Mouse (Mus musculus): ENCODE measurements around the gene Aqp6. TPM values are rescaled to one million over a fixed set of nuclear protein-coding genes. Genes with fewer than 3 reads are reported as not detected.
A peak's percentile ranks its signal among the peaks of the same experiment; 100 is the strongest.

Aqp6 gene
- polyA plus RNA-seq (2012; ENCODE audit: insufficient read depth, low replicate concordance), result not detected in 2 replicates

GRCm38 (mm10) chr15:99600986-99601822, at the start of gene Aqp6:
Aqp6 (plus strand) TSS chr15:99601400.
- peaks cover 3% of the 10 kb centered on the region; the same call in 1 of the 2 replicates for H3K4me1 ChIP-seq
- TF ChIP-seq GATA1 (IDR thresholded peaks at IDR 0.05; ENCODE audit: borderline replicate concordance, low read length) (no peak), FLI1 (IDR thresholded peaks at IDR 0.05; ENCODE audit: low read length) (no peak)
- no peaks in the 10 kb centered on the region for H3K9me3 ChIP-seq
- H3K36me3 ChIP-seq (replicated peaks; ENCODE audit: low read length), result no peaks in the 10 kb centered on the region
- H3K27me3 ChIP-seq (replicated peaks), result peaks cover 90% of the 10 kb centered on the region
- no peak within 1 kb of the TSS for H3K4me3 ChIP-seq (replicated peaks)

DNA sequence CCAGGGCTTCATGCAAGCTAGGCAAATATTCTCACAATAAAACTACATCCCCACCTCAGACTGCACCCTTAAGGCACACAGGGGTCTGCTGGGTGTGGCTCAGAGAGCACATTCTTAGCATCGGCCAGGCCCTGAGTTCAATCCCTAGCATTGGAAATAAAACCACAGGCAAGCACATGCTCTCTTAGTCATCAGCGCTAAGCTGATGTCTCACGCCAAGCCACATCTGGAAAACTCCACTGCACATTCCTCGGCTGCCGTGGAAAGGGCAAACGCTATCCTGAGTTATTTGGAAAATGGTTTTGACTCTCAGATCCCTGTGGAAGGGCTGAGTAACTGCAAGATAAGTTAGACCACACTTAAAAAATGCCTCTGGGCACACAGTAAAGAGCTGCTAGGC, 47.4 kb upstream of the Aqp6 start:
- Histone ChIP-seq H3K27me3 (replicated peaks) (peaks cover 41% of the 10 kb centered on the region), H3K9me3 (0 out of 2 replicates have a peak, but pooled peaks cover 3% of the 10 kb centered on the region), H3K36me3 (replicated peaks; ENCODE audit: low read length) (no peaks in the 10 kb centered on the region), H3K4me1 (no peaks in the 10 kb centered on the region), H3K4me3 (replicated peaks) (no peak overlapping the region)
- TF ChIP-seq GATA1 (IDR thresholded peaks at IDR 0.05; ENCODE audit: borderline replicate concordance, low read length) (no peak), FLI1 (IDR thresholded peaks at IDR 0.05; ENCODE audit: low read length) (no peak)

DNA sequence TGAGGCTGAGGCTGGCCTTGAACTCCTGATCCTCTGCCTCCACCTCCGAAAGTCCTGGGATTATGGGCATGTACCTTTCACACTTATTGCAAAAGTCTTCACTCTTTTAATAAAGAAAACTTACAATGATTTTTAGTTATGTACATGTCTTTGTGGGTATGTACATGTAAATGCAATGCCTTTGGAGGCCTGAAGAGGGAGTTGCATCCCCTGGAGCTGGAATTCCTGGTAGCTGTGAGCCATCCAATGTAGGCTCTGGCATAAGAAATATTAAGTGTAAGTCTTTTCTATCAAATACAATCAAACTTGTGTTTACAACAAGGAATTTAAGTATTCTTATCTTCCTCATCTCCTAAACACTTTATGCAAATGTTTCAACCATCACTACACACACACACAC, 42.3 kb upstream of the Aqp6 start:
- 0 out of 2 replicates have a peak, but pooled peaks cover 3% of the 10 kb centered on the region for H3K9me3 ChIP-seq
- no peak for TF ChIP-seq FLI1 (IDR thresholded peaks at IDR 0.05; ENCODE audit: low read length)
- TF ChIP-seq GATA1 (IDR thresholded peaks at IDR 0.05; ENCODE audit: borderline replicate concordance, low read length), result no peak
- H3K27me3 ChIP-seq (replicated peaks), result peaks cover 58% of the 10 kb centered on the region

DNA sequence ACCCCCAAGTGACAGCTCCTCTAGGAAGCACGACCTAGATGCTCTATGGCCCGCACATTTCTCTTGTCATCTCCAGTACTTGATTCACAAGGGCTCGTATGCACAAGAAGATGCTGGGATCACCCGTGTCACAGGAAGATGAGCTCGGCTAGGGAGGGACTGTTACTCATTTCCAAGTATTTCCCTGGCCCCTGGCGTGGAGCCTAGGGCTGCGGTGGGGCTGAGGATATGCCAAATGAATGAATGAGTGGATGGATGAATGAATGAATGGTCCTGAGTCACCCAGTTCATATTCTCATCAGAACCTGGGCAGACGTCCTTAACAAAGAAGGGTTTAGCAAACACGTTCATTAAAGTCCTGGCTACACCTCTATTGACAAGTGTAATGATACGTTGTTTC, 41.0 kb upstream of the Aqp6 start:
- no peaks in the 10 kb centered on the region for H3K4me1 ChIP-seq
- peaks cover 61% of the 10 kb centered on the region for H3K27me3 ChIP-seq (replicated peaks)
- no peak overlapping the region for H3K4me3 ChIP-seq (replicated peaks)
- no peaks in the 10 kb centered on the region for H3K36me3 ChIP-seq (replicated peaks; ENCODE audit: low read length)
- TF ChIP-seq GATA1 (IDR thresholded peaks at IDR 0.05; ENCODE audit: borderline replicate concordance, low read length) (no peak), FLI1 (IDR thresholded peaks at IDR 0.05; ENCODE audit: low read length) (no peak)
- H3K9me3 ChIP-seq, result 0 out of 2 replicates have a peak, but pooled peaks cover 3% of the 10 kb centered on the region

More for the DNA sequence above, 42.3 kb upstream of the Aqp6 start:
- Histone ChIP-seq H3K4me1 (no peaks in the 10 kb centered on the region), H3K4me3 (replicated peaks) (no peak overlapping the region), H3K36me3 (replicated peaks; ENCODE audit: low read length) (no peaks in the 10 kb centered on the region)

DNA sequence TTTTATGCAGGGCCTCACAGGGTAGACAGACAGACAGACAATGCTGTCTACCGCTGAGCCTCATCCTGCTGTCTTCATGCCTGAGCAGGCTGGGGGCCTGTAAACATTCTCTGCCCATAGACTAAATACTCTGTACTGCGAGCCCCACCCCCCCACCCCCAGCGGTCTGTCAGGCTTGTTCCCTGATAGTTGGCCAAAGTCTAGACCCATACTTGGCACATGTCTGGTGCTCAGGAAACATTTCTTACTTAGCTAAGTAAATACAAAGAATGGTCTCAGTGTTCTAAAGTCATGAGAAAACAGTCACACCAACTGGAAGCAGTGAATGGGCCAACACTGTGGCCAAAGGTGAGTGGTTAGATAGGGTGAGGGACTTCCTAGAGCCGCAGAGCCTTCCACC, 33.8 kb upstream of the Aqp6 start:
- TF ChIP-seq FLI1 (IDR thresholded peaks at IDR 0.05; ENCODE audit: low read length) (no peak), GATA1 (IDR thresholded peaks at IDR 0.05; ENCODE audit: borderline replicate concordance, low read length) (no peak)
- Histone ChIP-seq H3K36me3 (replicated peaks; ENCODE audit: low read length) (no peaks in the 10 kb centered on the region), H3K27me3 (replicated peaks) (peaks cover 72% of the 10 kb centered on the region), H3K4me1 (no peaks in the 10 kb centered on the region), H3K9me3 (peaks cover 12% of the 10 kb centered on the region), H3K4me3 (replicated peaks) (no peak overlapping the region)

DNA sequence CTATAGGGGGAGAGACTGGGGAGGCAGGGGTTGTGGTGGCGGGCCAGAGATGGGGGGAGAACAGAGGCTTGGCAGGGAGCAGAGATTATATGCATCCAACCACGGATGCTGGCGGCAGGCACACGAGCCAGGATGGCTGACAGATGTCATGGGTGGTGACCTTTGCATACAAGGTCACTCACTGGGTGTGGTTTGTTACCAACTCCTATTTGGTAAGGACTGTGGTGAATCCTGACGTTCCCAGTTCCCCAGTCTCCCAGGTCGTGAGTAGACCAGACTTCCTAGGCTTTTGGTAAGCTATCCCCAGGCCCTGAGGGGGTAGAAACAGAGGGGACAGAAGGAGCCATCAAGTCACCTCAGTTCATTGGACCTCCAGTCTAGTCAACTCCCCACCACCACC, 32.5 kb upstream of the Aqp6 start:
- no peaks in the 10 kb centered on the region for H3K36me3 ChIP-seq (replicated peaks; ENCODE audit: low read length)
- peaks cover 12% of the 10 kb centered on the region for H3K9me3 ChIP-seq
- no peak overlapping the region for H3K4me3 ChIP-seq (replicated peaks)
- peaks cover 73% of the 10 kb centered on the region for H3K27me3 ChIP-seq (replicated peaks)
- TF ChIP-seq GATA1 (IDR thresholded peaks at IDR 0.05; ENCODE audit: borderline replicate concordance, low read length) (no peak), FLI1 (IDR thresholded peaks at IDR 0.05; ENCODE audit: low read length) (no peak)
- no peaks in the 10 kb centered on the region for H3K4me1 ChIP-seq

DNA sequence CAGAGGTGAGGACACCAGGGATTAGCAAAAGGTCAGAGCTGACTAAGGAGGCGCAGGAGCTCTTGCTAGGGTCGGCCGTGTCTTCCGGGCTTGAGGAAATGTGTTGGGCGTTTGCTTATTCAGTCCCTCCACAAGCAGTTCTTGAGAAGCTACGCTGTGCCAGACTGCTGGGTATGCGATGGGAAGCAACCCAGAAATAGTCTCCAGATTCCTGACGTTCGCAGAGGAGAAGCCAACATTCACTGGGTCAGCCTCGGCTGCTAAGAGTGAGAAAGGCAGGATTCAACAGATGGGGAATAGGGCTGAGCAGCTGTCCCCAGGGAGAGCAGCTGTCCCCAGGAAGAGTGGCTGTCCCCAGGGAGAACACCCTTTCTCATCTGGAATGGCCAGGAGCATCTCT, 32.1 kb upstream of the Aqp6 start:
- H3K36me3 ChIP-seq (replicated peaks; ENCODE audit: low read length), result no peaks in the 10 kb centered on the region
- no peak overlapping the region for H3K4me3 ChIP-seq (replicated peaks)
- TF ChIP-seq GATA1 (IDR thresholded peaks at IDR 0.05; ENCODE audit: borderline replicate concordance, low read length) (no peak), FLI1 (IDR thresholded peaks at IDR 0.05; ENCODE audit: low read length) (no peak)
- H3K27me3 ChIP-seq (replicated peaks), result peaks cover 73% of the 10 kb centered on the region
- peaks cover 12% of the 10 kb centered on the region for H3K9me3 ChIP-seq
- no peaks in the 10 kb centered on the region for H3K4me1 ChIP-seq

- H3K4me1 ChIP-seq, result peaks cover 6% of the 10 kb centered on the region
- H3K36me3 ChIP-seq (replicated peaks; ENCODE audit: low read length), result no peaks in the 10 kb centered on the region
- no peak for TF ChIP-seq GATA1 (IDR thresholded peaks at IDR 0.05; ENCODE audit: borderline replicate concordance, low read length)
- TF ChIP-seq FLI1 (IDR thresholded peaks at IDR 0.05; ENCODE audit: low read length), result no peak
- no peaks in the 10 kb centered on the region for H3K9me3 ChIP-seq
- H3K27me3 ChIP-seq (replicated peaks), result peaks cover 87% of the 10 kb centered on the region
- H3K4me3 ChIP-seq (replicated peaks), result no peak within 1 kb of the TSS
Measured at GRCm38 (mm10) chr15:99578802-99579485, 22.3 kb upstream of the Aqp6 start, which contains the start of gene Aqp2. Aqp2 (plus strand) TSS chr15:99579055.

- H3K4me1 ChIP-seq, result peaks cover 17% of the 10 kb centered on the region
- H3K27me3 ChIP-seq (replicated peaks), result peaks cover 96% of the 10 kb centered on the region
- no peak for TF ChIP-seq FLI1 (IDR thresholded peaks at IDR 0.05; ENCODE audit: low read length)
- no peak for TF ChIP-seq GATA1 (IDR thresholded peaks at IDR 0.05; ENCODE audit: borderline replicate concordance, low read length)
- no peaks in the 10 kb centered on the region for H3K9me3 ChIP-seq
- H3K36me3 ChIP-seq (replicated peaks; ENCODE audit: low read length), result no peaks in the 10 kb centered on the region
- H3K4me3 ChIP-seq (replicated peaks), result peak overlapping the region; percentile 12
Measured at GRCm38 (mm10) chr15:99583463-99584344, 17.5 kb upstream of the Aqp6 start.
